Mouse (Mus musculus) lung, adult 2 months (tissue): ENCODE measurements around the gene Atp1b1.

Source experiments
- CTCF ChIP-seq: fragments of 200-500 bp; IDR thresholded peaks from 2 replicates; pipeline ENCODE4 v1.5.1; 2011; ENCODE audit warnings: mild to moderate bottlenecking, low read length, control low read depth; ENCODE audit not compliant: insufficient read depth
- POLR2A ChIP-seq: fragments of 200-500 bp; IDR thresholded peaks from 2 replicates; pipeline ENCODE4 v1.6.1; 2011; ENCODE audit warnings: low read depth, mild to moderate bottlenecking, control low read depth, low read length, borderline replicate concordance; ENCODE audit errors: extremely low read depth

GRCm38 (mm10) chr1:164459127-164459905 lies 1.2 kb upstream of the Atp1b1 start:
- TF ChIP-seq CTCF, result no peak
- TF ChIP-seq POLR2A, result no peak
